Mouse (Mus musculus): ENCODE measurements around the gene Ddx46. TPM values are rescaled to one million over a fixed set of nuclear protein-coding genes. Genes with fewer than 3 reads are reported as not detected.
"Not testable (repeated sequence)": the region's sequence is repeated elsewhere in the genome, so short reads cannot be mapped to it uniquely, and the experiment has no call there.

The Ddx46 gene
- polyA plus RNA-seq, 1 experiment from 2014 or later: 27.2 TPM

GRCm38 (mm10) chr13:55622649-55623541 lies 11.9 kb upstream of the Ddx46 start, which contains the start of gene Caml:
Gene Caml (plus strand): TSS chr13:55623005.
- ATAC-seq: peak; percentile 99
- Histone ChIP-seq H3K4me1 (ENCODE audit: control insufficient read depth, insufficient read depth, low read length) (peaks cover 5% of the 10 kb centered on the region; the same call in 1 of the 2 replicates), H3K9me3 (ENCODE audit: control insufficient read depth, low read length) (no peaks in the 10 kb centered on the region), H3K27ac (ENCODE audit: low read length) (peak within 1 kb of the TSS; percentile 88), H3K9ac (ENCODE audit: low read depth, low read length) (peak within 1 kb of the TSS; percentile 84), H3K36me3 (ENCODE audit: control insufficient read depth, insufficient read depth, low read length) (no peaks in the 10 kb centered on the region), H3K4me3 (ENCODE audit: low read length) (peak within 1 kb of the TSS; percentile 86), H3K27me3 (replicated peaks; ENCODE audit: control insufficient read depth, insufficient read depth, low read length) (no peaks in the 10 kb centered on the region), H3K4me2 (ENCODE audit: low read depth, low read length) (peak within 1 kb of the TSS; percentile 87)
- WGBS: under 1% methylated on average over 59 of the region's 59 CpGs

- Histone ChIP-seq H3K9ac (ENCODE audit: low read depth, low read length) (peak overlapping the region; percentile 97), H3K9me3 (ENCODE audit: control insufficient read depth, low read length) (no peaks in the 10 kb centered on the region), H3K4me1 (ENCODE audit: control insufficient read depth, insufficient read depth, low read length) (peaks cover 8% of the 10 kb centered on the region), H3K27me3 (replicated peaks; ENCODE audit: control insufficient read depth, insufficient read depth, low read length) (no peaks in the 10 kb centered on the region), H3K4me3 (ENCODE audit: low read length) (peak overlapping the region; percentile 99), H3K27ac (ENCODE audit: low read length) (no peak overlapping the region), H3K4me2 (ENCODE audit: low read depth, low read length) (peak overlapping the region; percentile 88), H3K36me3 (ENCODE audit: control insufficient read depth, insufficient read depth, low read length) (peaks cover 4% of the 10 kb centered on the region)
- ATAC-seq: peak; percentile 57
- WGBS: under 1% methylated on average over 40 of the region's 40 CpGs
Measured at GRCm38 (mm10) chr13:55635146-55635571, 332 bp downstream of the Ddx46 start.

- Histone ChIP-seq H3K27ac (ENCODE audit: low read length) (no peak overlapping the region), H3K4me3 (ENCODE audit: low read length) (no peak overlapping the region), H3K27me3 (replicated peaks; ENCODE audit: control insufficient read depth, insufficient read depth, low read length) (no peaks in the 10 kb centered on the region), H3K4me2 (ENCODE audit: low read depth, low read length) (no peak overlapping the region), H3K36me3 (ENCODE audit: control insufficient read depth, insufficient read depth, low read length) (peaks cover 11% of the 10 kb centered on the region; the same call in 1 of the 2 replicates), H3K9ac (ENCODE audit: low read depth, low read length) (no peak overlapping the region), H3K4me1 (ENCODE audit: control insufficient read depth, insufficient read depth, low read length) (peaks cover 8% of the 10 kb centered on the region), H3K9me3 (ENCODE audit: control insufficient read depth, low read length) (no peaks in the 10 kb centered on the region)
- WGBS: 92% methylated on average over 14 of the region's 14 CpGs
- no peak for ATAC-seq
Measured at GRCm38 (mm10) chr13:55636185-55636983, 1.6 kb downstream of the Ddx46 start.

- not testable (repeated sequence) for H3K27me3 ChIP-seq (replicated peaks; ENCODE audit: control insufficient read depth, insufficient read depth, low read length); H3K9me3 ChIP-seq (ENCODE audit: control insufficient read depth, low read length); H3K4me2 ChIP-seq (ENCODE audit: low read depth, low read length); H3K4me1 ChIP-seq (ENCODE audit: control insufficient read depth, insufficient read depth, low read length); H3K9ac ChIP-seq (ENCODE audit: low read depth, low read length); H3K27ac ChIP-seq (ENCODE audit: low read length); ATAC-seq; H3K4me3 ChIP-seq (ENCODE audit: low read length)
- H3K36me3 ChIP-seq (ENCODE audit: control insufficient read depth, insufficient read depth, low read length): peaks cover 18% of the 10 kb centered on the region
- WGBS: 46% methylated on average over 8 of the region's 8 CpGs
Measured at GRCm38 (mm10) chr13:55640480-55640879, 5.7 kb downstream of the Ddx46 start.

- Histone ChIP-seq H3K27me3 (replicated peaks; ENCODE audit: control insufficient read depth, insufficient read depth, low read length) (no peaks in the 10 kb centered on the region), H3K9ac (ENCODE audit: low read depth, low read length) (no peak overlapping the region), H3K4me3 (ENCODE audit: low read length) (no peak overlapping the region), H3K9me3 (ENCODE audit: control insufficient read depth, low read length) (no peaks in the 10 kb centered on the region), H3K27ac (ENCODE audit: low read length) (no peak overlapping the region), H3K36me3 (ENCODE audit: control insufficient read depth, insufficient read depth, low read length) (peaks cover 35% of the 10 kb centered on the region), H3K4me2 (ENCODE audit: low read depth, low read length) (no peak overlapping the region), H3K4me1 (ENCODE audit: control insufficient read depth, insufficient read depth, low read length) (no peaks in the 10 kb centered on the region)
- 95% methylated on average over 2 of the region's 2 CpGs for WGBS
- ATAC-seq: no peak
Measured at GRCm38 (mm10) chr13:55644525-55644924, 9.7 kb downstream of the Ddx46 start.

- 87% methylated on average over 12 of the region's 12 CpGs for WGBS
- Histone ChIP-seq H3K9ac (ENCODE audit: low read depth, low read length) (no peak overlapping the region), H3K9me3 (ENCODE audit: control insufficient read depth, low read length) (no peaks in the 10 kb centered on the region), H3K27ac (ENCODE audit: low read length) (no peak overlapping the region), H3K4me3 (ENCODE audit: low read length) (no peak overlapping the region), H3K36me3 (ENCODE audit: control insufficient read depth, insufficient read depth, low read length) (peaks cover 28% of the 10 kb centered on the region), H3K27me3 (replicated peaks; ENCODE audit: control insufficient read depth, insufficient read depth, low read length) (no peaks in the 10 kb centered on the region), H3K4me2 (ENCODE audit: low read depth, low read length) (no peak overlapping the region), H3K4me1 (ENCODE audit: control insufficient read depth, insufficient read depth, low read length) (no peaks in the 10 kb centered on the region)
- no peak for ATAC-seq
Measured at GRCm38 (mm10) chr13:55650098-55650497, 15.3 kb downstream of the Ddx46 start.

GRCm38 (mm10) chr13:55650980-55651379 lies 16.2 kb downstream of the Ddx46 start:
- no peaks in the 10 kb centered on the region for H3K9me3 ChIP-seq (ENCODE audit: control insufficient read depth, low read length)
- no peak overlapping the region for H3K9ac ChIP-seq (ENCODE audit: low read depth, low read length)
- no peaks in the 10 kb centered on the region for H3K27me3 ChIP-seq (replicated peaks; ENCODE audit: control insufficient read depth, insufficient read depth, low read length)
- H3K27ac ChIP-seq (ENCODE audit: low read length): no peak overlapping the region
- ATAC-seq: no peak
- WGBS: 87% methylated on average over 6 of the region's 6 CpGs
- H3K4me2 ChIP-seq (ENCODE audit: low read depth, low read length): no peak overlapping the region
- peaks cover 20% of the 10 kb centered on the region for H3K36me3 ChIP-seq (ENCODE audit: control insufficient read depth, insufficient read depth, low read length)
- no peak overlapping the region for H3K4me3 ChIP-seq (ENCODE audit: low read length)
- H3K4me1 ChIP-seq (ENCODE audit: control insufficient read depth, insufficient read depth, low read length): no peaks in the 10 kb centered on the region

GRCm38 (mm10) chr13:55668550-55668949 lies 33.7 kb downstream of the Ddx46 start:
- peaks cover 57% of the 10 kb centered on the region for H3K36me3 ChIP-seq (ENCODE audit: control insufficient read depth, insufficient read depth, low read length)
- 80% methylated on average over 6 of the region's 6 CpGs for WGBS

GRCm38 (mm10) chr13:55672711-55673110 lies 37.9 kb downstream of the Ddx46 start:
- no peak overlapping the region for H3K9ac ChIP-seq (ENCODE audit: low read depth, low read length)
- no peak for ATAC-seq
- H3K4me3 ChIP-seq (ENCODE audit: low read length): no peak overlapping the region
- H3K4me1 ChIP-seq (ENCODE audit: control insufficient read depth, insufficient read depth, low read length): no peaks in the 10 kb centered on the region
- no peaks in the 10 kb centered on the region for H3K27me3 ChIP-seq (replicated peaks; ENCODE audit: control insufficient read depth, insufficient read depth, low read length)
- WGBS: 91% methylated on average over 6 of the region's 6 CpGs
- H3K36me3 ChIP-seq (ENCODE audit: control insufficient read depth, insufficient read depth, low read length): peaks cover 39% of the 10 kb centered on the region
- H3K27ac ChIP-seq (ENCODE audit: low read length): no peak overlapping the region
- peaks cover 3% of the 10 kb centered on the region; the same call in 1 of the 2 replicates for H3K9me3 ChIP-seq (ENCODE audit: control insufficient read depth, low read length)
- no peak overlapping the region for H3K4me2 ChIP-seq (ENCODE audit: low read depth, low read length)

More at GRCm38 (mm10) chr13:55668550-55668949, 33.7 kb downstream of the Ddx46 start:
- Histone ChIP-seq H3K27ac (ENCODE audit: low read length) (no peak overlapping the region), H3K4me2 (ENCODE audit: low read depth, low read length) (no peak overlapping the region), H3K9ac (ENCODE audit: low read depth, low read length) (no peak overlapping the region), H3K4me1 (ENCODE audit: control insufficient read depth, insufficient read depth, low read length) (no peaks in the 10 kb centered on the region), H3K27me3 (replicated peaks; ENCODE audit: control insufficient read depth, insufficient read depth, low read length) (no peaks in the 10 kb centered on the region), H3K4me3 (ENCODE audit: low read length) (no peak overlapping the region), H3K9me3 (ENCODE audit: control insufficient read depth, low read length) (peaks cover 3% of the 10 kb centered on the region; the same call in 1 of the 2 replicates)
- ATAC-seq: no peak
